22 mouse cellular contexts compared by ENCODE assay signal in the genomic region with DNA sequence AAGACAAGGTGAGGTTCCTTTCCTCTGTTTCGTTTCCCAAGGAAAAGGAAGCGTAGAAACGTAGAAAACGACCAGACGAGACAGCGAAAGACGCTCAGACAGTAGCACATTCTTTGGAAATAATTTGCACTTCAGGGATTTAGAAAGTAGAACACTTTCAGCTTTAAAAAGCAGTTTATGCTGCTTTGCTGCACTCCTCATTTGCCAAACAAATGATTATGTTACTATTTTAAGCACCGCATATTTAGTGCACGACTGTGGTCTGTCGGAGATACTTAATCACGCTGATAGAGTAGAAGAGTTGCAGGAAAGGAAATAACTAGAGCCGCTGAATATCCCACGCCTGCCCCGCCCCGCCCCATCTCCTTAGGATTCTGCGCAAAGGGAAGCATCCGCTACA.
"Had no signal": no experiment of that assay in that cellular context is flagged by ENCODE, and none has a peak within 500 bp of the region (broad histone marks: within the 10 kb centered on the region; RNA-seq: fewer than 3 reads in every experiment).

No protein-coding gene starts in this region.

- H3K27me3 ChIP-seq: limb, embryonic 13.5 days; liver, embryonic 13.5 days; megakaryocyte, embryonic 14.5 days; midbrain, embryonic 13.5 days; neural tube, embryonic 13.5 days had no signal

- H3K27ac ChIP-seq: kidney, postnatal 0 days; layer of hippocampus, adult 2 months; limb, embryonic 10.5 days; limb, embryonic 13.5 days; liver, embryonic 13.5 days; midbrain, embryonic 10.5 days; midbrain, embryonic 13.5 days; neural tube, embryonic 13.5 days; stomach, postnatal 0 days had no signal

- H3K9ac ChIP-seq: limb, embryonic 13.5 days; liver, embryonic 13.5 days; midbrain, embryonic 13.5 days; neural tube, embryonic 13.5 days had no signal

- H3K4me1 ChIP-seq: limb, embryonic 10.5 days; limb, embryonic 13.5 days; liver, embryonic 13.5 days; midbrain, embryonic 10.5 days; midbrain, embryonic 13.5 days; neural tube, embryonic 13.5 days had no signal

- DNase-seq: kidney, postnatal 25 days; layer of hippocampus, adult 9-11 months; liver; liver, embryonic 13.5 days; lung, adult 2 months; retina, postnatal 1 day; right cerebral cortex, postnatal 25 days; thymus, adult 2 months; thymus, postnatal 14 days; thymus, postnatal 4 days had no signal

- H3K9me3 ChIP-seq: limb, embryonic 10.5 days; limb, embryonic 13.5 days; liver, embryonic 13.5 days; megakaryocyte, embryonic 14.5 days; midbrain, embryonic 10.5 days; midbrain, embryonic 13.5 days; neural tube, embryonic 13.5 days had no signal

- H3K4me2 ChIP-seq: limb, embryonic 13.5 days; liver, embryonic 13.5 days; midbrain, embryonic 13.5 days; neural tube, embryonic 13.5 days had no signal

- H3K4me3 ChIP-seq: layer of hippocampus, adult 2 months; limb, embryonic 10.5 days; limb, embryonic 13.5 days; liver, embryonic 13.5 days; midbrain, embryonic 10.5 days; midbrain, embryonic 13.5 days; myocyte; neural tube, embryonic 13.5 days had no signal

- ATAC-seq: lung, postnatal 0 days; midbrain, embryonic 13.5 days; midbrain, embryonic 16.5 days had no signal

- H3K36me3 ChIP-seq: limb, embryonic 10.5 days; limb, embryonic 13.5 days; liver, embryonic 13.5 days; midbrain, embryonic 10.5 days; midbrain, embryonic 13.5 days; neural tube, embryonic 13.5 days had no signal
